Comparison of ENCODE assay signal across 8 mouse cellular contexts in the genomic region with DNA sequence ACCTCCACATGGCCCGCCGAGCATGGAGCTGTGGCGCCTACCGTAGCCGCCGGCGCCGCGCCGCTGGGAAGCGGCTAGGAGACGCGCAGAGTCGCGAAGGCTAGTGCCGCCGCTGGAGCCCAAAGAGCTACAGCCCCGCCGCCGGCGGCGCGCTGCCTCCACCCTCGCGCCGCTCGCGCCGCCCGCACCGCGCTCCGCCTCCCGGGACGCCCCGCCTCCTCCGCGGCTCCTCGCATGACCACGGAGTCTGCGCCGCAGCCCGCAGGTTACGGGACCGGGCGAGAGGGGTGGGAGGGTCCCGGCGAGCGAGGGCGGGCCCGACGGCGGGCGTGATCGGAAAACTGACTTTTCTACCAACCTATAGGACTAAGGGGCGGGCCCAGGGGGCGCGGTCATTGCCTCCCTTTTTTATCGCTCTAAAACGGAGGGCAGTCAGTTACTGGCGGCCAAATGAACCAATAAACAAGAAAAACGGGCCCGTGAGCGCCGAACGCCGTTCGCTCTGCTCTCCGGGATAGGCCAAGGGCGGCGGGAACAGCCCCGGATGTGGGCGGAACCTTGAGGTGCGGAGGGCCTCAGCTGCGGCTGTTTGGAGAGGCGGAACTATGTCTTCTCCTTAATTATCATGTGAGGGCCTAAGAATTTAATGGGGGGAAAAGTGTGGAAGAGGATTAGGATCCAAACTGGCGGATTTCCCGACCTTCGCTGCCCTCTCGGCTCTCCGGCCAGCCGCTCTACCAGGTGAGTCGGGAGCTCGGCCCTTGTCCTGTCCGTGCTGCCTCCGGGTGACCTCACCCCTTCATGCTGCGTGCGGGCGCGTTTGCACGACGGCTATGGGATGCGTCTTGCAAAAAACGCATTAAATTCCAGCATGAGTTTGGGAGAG. TPM values are rescaled to one million over a fixed set of nuclear protein-coding genes. Genes with fewer than 3 reads are reported as not detected.
DNase-seq lines count a peak whose midpoint lies in the region; ATAC-seq and TF ChIP-seq lines count a peak whose summit lies in the region.

Phtf2 (minus strand) TSS at position 210 of the 886 bp plus-strand sequence.
Tmem60 (plus strand) TSS at position 277 of the 886 bp plus-strand sequence.

- H3K4me1 ChIP-seq in ES-E14 (ENCODE audit: control insufficient read depth in 2 of 2, insufficient read depth in 2 of 2, low read length in 2 of 2, poor library complexity in 1 of 2): peaks cover 0 to 7% of the 10 kb centered on the region in 2 experiments; a peak in 2 of 4 replicates
- peaks cover 24% of the 10 kb centered on the region for H3K4me1 ChIP-seq in forebrain, embryonic 15.5 days
- H3K4me1 ChIP-seq in lung, adult 2 months (ENCODE audit: control insufficient read depth, insufficient read depth, low read length): peaks cover 2% of the 10 kb centered on the region

- peak; percentile 99 for ATAC-seq in forebrain, embryonic 15.5 days (replicated peaks)
- ATAC-seq in neutrophil, adult 5-6 weeks (ENCODE audit: extremely low read depth, insufficient number of reproducible peaks, low FRiP score, poor library complexity, severe bottlenecking): peak; percentile 92

- no peaks in the 10 kb centered on the region for H3K9me3 ChIP-seq in ES-E14 (ENCODE audit: control insufficient read depth, insufficient read depth, low read depth, low read length)
- no peaks in the 10 kb centered on the region for H3K9me3 ChIP-seq in forebrain, embryonic 15.5 days

- no peaks in the 10 kb centered on the region for H3K27me3 ChIP-seq in forebrain, embryonic 15.5 days

- in situ Hi-C loops in ES-E14 (cut with MboI; ENCODE audit: low sequenced_read_pairs in 2 of 2, unreplicated experiment in 2 of 2): no loop called here

- under 1% methylated on average over 94 of the region's 94 CpGs for WGBS in forebrain, embryonic 15.5 days
- under 1% methylated on average over 94 of the region's 94 CpGs for WGBS in lung, adult 2 months

- peak within 1 kb of the TSS; percentile 90 to 91 for H3K4me3 ChIP-seq in ES-E14 (ENCODE audit: insufficient read depth in 1 of 2, low read depth in 1 of 2, low read length in 2 of 2, poor library complexity in 1 of 2, severe bottlenecking in 1 of 2)
- peak within 1 kb of the TSS; percentile 94 for H3K4me3 ChIP-seq in forebrain, embryonic 15.5 days
- H3K4me3 ChIP-seq in lung, adult 2 months (replicated peaks; ENCODE audit: extremely low read depth, low read depth, low read length): peak within 1 kb of the TSS; percentile 95

- peak; percentile 84; the same call in 1 of the 2 replicates for TF ChIP-seq POLR2A in lung, adult 2 months (IDR thresholded peaks at IDR 0.05; ENCODE audit: borderline replicate concordance, extremely low read depth, low read depth, low read length)

- no peaks in the 10 kb centered on the region for H3K36me3 ChIP-seq in ES-E14 (ENCODE audit: control insufficient read depth, insufficient read depth, low read length, poor library complexity, severe bottlenecking)
- no peaks in the 10 kb centered on the region for H3K36me3 ChIP-seq in forebrain, embryonic 15.5 days

- peak within 1 kb of the TSS; percentile 57 for H3K4me2 ChIP-seq in forebrain, embryonic 15.5 days (replicated peaks)

- H3K9ac ChIP-seq in ES-E14 (ENCODE audit: insufficient read depth, low read depth, low read length, poor library complexity, severe bottlenecking): peak within 1 kb of the TSS; percentile 91
- H3K9ac ChIP-seq in forebrain, embryonic 15.5 days (replicated peaks): peak within 1 kb of the TSS; percentile 88

- peak within 1 kb of the TSS; percentile 72 for H3K27ac ChIP-seq in ES-E14 (ENCODE audit: insufficient read depth, low read depth, low read length, poor library complexity, severe bottlenecking)
- peak within 1 kb of the TSS; percentile 93 for H3K27ac ChIP-seq in forebrain, embryonic 15.5 days (replicated peaks)

- no peak for TF ChIP-seq CTCF in lung, adult 2 months (IDR thresholded peaks at IDR 0.05; ENCODE audit: insufficient read depth, low read length)

- intact Hi-C loops in heart, postnatal 25 days (cut with DNase I): loop anchor here (5.0 to 10.0 kb wide), 5 partner anchors 70 to 823 kb away; partner anchors contain the start of genes Armc10, Ccdc146, Fam185a and Fbxl13

- peak; percentile 99 for DNase-seq in ES-E14 (ENCODE audit: low read depth, low spot score)
- DNase-seq in cerebellum, adult 11-12 months: peak; percentile 99
- peak; percentile 97 for DNase-seq in heart, postnatal 25 days (ENCODE audit: low spot score)
- peak; percentile 98 to 99 for DNase-seq in layer of hippocampus, adult 18-20 months (ENCODE audit: low spot score in 2 of 2)
- DNase-seq in lung, adult 2 months: peak; percentile 96
- DNase-seq in thymus, adult 18-20 months: peak; percentile 98

TF ChIP-seq in ES-E14, 5 proteins besides CTCF, POLR2A, EP300 and RAD21:
- TF ChIP-seq HCFC1 (IDR thresholded peaks at IDR 0.05; ENCODE audit: borderline replicate concordance, insufficient read depth, low read length) (peak; percentile 60; the same call in 1 of the 2 replicates), CHD2 (IDR thresholded peaks at IDR 0.05; ENCODE audit: low read depth, low read length) (peak; percentile 73), ZC3H11A (IDR thresholded peaks at IDR 0.05; ENCODE audit: borderline replicate concordance, low read depth, low read length) (no peak), ZNF384 (IDR thresholded peaks at IDR 0.05; ENCODE audit: low read depth, low read length) (no peak), MAFK (IDR thresholded peaks at IDR 0.05; ENCODE audit: insufficient read depth, low read depth, low read length) (no peak)

RNA-seq across cellular contexts. Expression of gene Phtf2, which starts in this region (rescaled TPM):
- 44.9 and 58.5 TPM in 2 replicates for total RNA-seq in ES-E14 (2012; rRNA removed)
- 21.1 and 24.4 TPM in 2 replicates for polyA plus RNA-seq in forebrain, embryonic 15.5 days (2015; fragmentation: Nextera tagmentation; extraction: Ambion mirVana)
- total RNA-seq in heart, postnatal 25 days (2021): 10 to 100 TPM; 77.3 to 78.1 TPM
- 10 to 100 TPM in 1 of 2 experiments, 1 to 10 TPM in 1; 9.1 to 12.1 TPM for total RNA-seq in layer of hippocampus, adult 18-20 months (2021)
- polyA plus RNA-seq in lung, adult 2 months (2012; rRNA removed): 1.00 and 2.7 TPM in 2 replicates
- 39.4 and 52.6 TPM in 2 replicates for total RNA-seq in neutrophil, adult 5-6 weeks (2017)

RNA-seq across cellular contexts. Expression of gene Tmem60, which starts in this region (rescaled TPM):
- total RNA-seq in ES-E14 (2012; rRNA removed): 16.5 and 19.1 TPM in 2 replicates
- polyA plus RNA-seq in forebrain, embryonic 15.5 days (2015; fragmentation: Nextera tagmentation; extraction: Ambion mirVana): 54.9 and 59.5 TPM in 2 replicates
- total RNA-seq in heart, postnatal 25 days (2021): 10 to 100 TPM; 23.3 to 25.0 TPM
- total RNA-seq in layer of hippocampus, adult 18-20 months (2021): 10 to 100 TPM; 18.8 to 22.8 TPM
- polyA plus RNA-seq in lung, adult 2 months (2012; rRNA removed): 7.8 and 12.4 TPM in 2 replicates
- 8.8 and 9.7 TPM in 2 replicates for total RNA-seq in neutrophil, adult 5-6 weeks (2017)

Comparison
In these comparisons a context has a peak if more than half of its experiments do, and no peak if none do; other contexts are left out.
1. Peak in every context shown above with its lines: DNase-seq, ATAC-seq, H3K4me3 ChIP-seq and H3K27ac ChIP-seq.